Mouse (Mus musculus): ENCODE data around the gene Adamtsl1. TPM values are rescaled to one million over a fixed set of nuclear protein-coding genes. Genes with fewer than 3 reads are reported as not detected.

Gene Adamtsl1
- polyA plus RNA-seq, 1 experiment from 2014 or later = 7.7 TPM

- WGBS = 70% methylated on average over 1 of the region's 1 CpGs
- no peak overlapping the region for H3K4me3 ChIP-seq (replicated peaks)
- ATAC-seq = no peak
Observed at GRCm38 (mm10) chr4:86286572-86286971, 772.6 kb downstream of the Adamtsl1 start.

GRCm38 (mm10) chr4:86288264-86288663, 774.3 kb downstream of the Adamtsl1 start:
- Histone ChIP-seq H3K9me3 (no peaks in the 10 kb centered on the region), H3K27ac (no peak overlapping the region), H3K4me2 (replicated peaks) (no peak overlapping the region), H3K36me3 (no peaks in the 10 kb centered on the region), H3K4me3 (replicated peaks) (no peak overlapping the region), H3K9ac (no peak overlapping the region), H3K4me1 (replicated peaks) (no peaks in the 10 kb centered on the region), H3K27me3 (replicated peaks) (no peaks in the 10 kb centered on the region)
- WGBS = 89% methylated on average over 4 of the region's 4 CpGs
- ATAC-seq = no peak

More at GRCm38 (mm10) chr4:86286572-86286971, 772.6 kb downstream of the Adamtsl1 start:
- no peak overlapping the region for H3K4me2 ChIP-seq (replicated peaks)
- no peaks in the 10 kb centered on the region for H3K4me1 ChIP-seq (replicated peaks)
- H3K27me3 ChIP-seq (replicated peaks) = no peaks in the 10 kb centered on the region
- H3K9ac ChIP-seq = no peak overlapping the region
- no peaks in the 10 kb centered on the region for H3K36me3 ChIP-seq
- H3K9me3 ChIP-seq = no peaks in the 10 kb centered on the region
- no peak overlapping the region for H3K27ac ChIP-seq

DNA sequence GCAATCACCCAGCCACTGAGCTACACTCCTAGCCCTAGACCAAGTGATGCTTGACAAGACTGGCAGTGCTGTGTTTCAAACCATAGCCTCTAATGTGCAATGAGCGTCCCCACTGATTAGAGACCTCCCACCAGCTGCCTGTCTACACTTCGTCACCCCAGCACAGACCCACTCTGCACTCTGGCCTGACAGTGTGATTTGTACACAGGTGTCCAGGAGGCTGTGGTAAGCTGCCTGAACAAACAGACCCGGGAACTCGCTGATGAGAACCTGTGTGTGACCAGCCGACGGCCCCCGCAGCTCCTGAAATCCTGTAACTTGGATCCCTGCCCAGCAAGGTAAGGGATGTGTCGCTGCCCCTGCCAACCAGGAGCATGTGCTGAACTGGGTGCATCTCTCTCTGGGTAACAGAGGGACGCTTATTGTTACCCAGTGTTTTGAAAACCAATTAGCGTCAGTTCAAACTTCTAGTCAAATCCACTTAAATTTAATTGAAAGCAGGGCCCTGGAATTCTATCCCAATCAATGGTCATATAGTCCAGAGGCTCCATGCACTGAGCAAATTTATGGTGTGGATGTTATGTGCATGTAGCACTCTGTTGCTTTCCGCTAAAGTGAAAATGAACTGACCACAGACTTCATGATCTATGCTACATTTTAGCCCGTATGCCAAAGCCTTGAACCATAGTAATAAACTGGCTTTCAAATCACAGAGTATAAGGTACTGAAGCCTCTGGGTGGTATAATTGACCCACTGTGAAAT, 775.7 kb downstream of the Adamtsl1 start:
- ATAC-seq = no peak
- Histone ChIP-seq H3K4me3 (replicated peaks) (no peak overlapping the region), H3K9ac (no peak overlapping the region), H3K36me3 (no peaks in the 10 kb centered on the region), H3K4me1 (replicated peaks) (no peaks in the 10 kb centered on the region), H3K9me3 (no peaks in the 10 kb centered on the region), H3K27me3 (replicated peaks) (no peaks in the 10 kb centered on the region), H3K27ac (no peak overlapping the region), H3K4me2 (replicated peaks) (no peak overlapping the region)
- WGBS = 77% methylated on average over 12 of the region's 12 CpGs

DNA sequence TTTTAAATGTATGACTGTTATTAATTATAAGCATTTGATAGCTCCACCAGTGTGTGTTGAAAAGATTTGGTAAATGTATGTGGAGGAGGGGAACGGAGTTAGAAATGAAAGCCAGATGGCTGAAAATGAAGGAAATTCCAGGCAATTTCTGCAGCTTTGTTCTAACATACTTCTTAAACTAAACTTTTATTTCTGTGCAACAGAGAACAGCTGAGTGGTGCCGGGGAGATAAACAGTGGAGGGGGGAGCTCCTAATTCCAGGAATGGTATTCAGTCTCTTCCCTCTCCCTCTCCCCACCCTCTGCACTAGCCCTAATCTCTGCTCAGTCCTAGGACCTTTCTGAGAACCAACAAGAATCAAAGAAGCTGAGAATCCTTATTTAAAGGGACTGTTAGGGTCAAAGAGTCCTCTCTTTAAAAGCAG, 780.9 kb downstream of the Adamtsl1 start:
- H3K4me2 ChIP-seq (replicated peaks) = no peak overlapping the region
- WGBS = 38% methylated on average over 2 of the region's 2 CpGs
- H3K9ac ChIP-seq = no peak overlapping the region
- H3K9me3 ChIP-seq = no peaks in the 10 kb centered on the region
- ATAC-seq = peak; percentile 65; the same call in 1 of the 2 replicates
- H3K27me3 ChIP-seq (replicated peaks) = no peaks in the 10 kb centered on the region
- H3K27ac ChIP-seq = peak overlapping the region; percentile 23; the same call in 1 of the 2 replicates
- 0 out of 2 replicates have a peak, but pooled peaks cover 6% of the 10 kb centered on the region for H3K4me1 ChIP-seq (replicated peaks)
- H3K4me3 ChIP-seq (replicated peaks) = no peak overlapping the region
- no peaks in the 10 kb centered on the region for H3K36me3 ChIP-seq

DNA sequence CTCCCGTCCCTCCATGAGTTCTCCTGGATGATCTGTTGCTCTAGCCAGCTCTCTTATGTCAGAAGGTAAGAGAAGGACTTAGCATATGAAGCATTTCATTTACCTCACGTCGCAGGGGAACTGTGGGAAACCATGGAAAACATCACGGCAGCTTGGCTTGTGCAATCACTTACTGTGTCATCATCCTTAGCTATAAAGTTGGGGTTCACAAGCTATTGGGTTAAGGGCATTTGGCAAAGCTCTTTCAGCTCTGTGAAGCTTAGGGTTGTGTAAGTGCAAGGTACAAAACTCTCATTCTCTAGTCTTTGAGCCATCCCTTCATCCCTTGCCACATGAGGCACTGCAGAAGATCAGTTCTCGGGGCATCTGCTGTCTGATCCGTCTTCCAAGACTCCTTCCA, 787.5 kb downstream of the Adamtsl1 start:
- Histone ChIP-seq H3K4me2 (replicated peaks) (no peak overlapping the region), H3K36me3 (no peaks in the 10 kb centered on the region)
- ATAC-seq = no peak

DNA sequence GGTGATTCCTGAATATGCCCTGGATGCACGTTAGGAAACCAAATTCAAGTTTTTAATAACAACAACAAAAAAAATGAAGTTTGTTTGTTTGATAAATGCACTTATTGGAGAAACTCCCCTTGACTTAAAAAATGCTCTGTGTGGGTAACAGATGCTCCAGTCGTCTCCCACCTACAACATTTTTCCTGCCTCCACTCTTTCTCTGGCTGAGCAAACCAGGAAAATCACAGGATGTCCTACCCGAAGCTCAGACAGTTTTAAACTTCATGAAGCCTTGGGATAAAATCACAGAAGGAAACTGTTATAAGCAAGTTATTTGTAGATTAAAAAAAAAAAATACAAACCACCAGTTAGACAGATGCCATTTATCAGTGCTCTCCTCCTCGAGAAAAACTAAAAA, 788.1 kb downstream of the Adamtsl1 start:
- Histone ChIP-seq H3K27ac (no peak overlapping the region), H3K4me2 (replicated peaks) (no peak overlapping the region), H3K9ac (no peak overlapping the region), H3K4me3 (replicated peaks) (no peak overlapping the region), H3K27me3 (replicated peaks) (no peaks in the 10 kb centered on the region), H3K4me1 (replicated peaks) (no peaks in the 10 kb centered on the region), H3K36me3 (no peaks in the 10 kb centered on the region), H3K9me3 (no peaks in the 10 kb centered on the region)
- 56% methylated on average over 4 of the region's 4 CpGs for WGBS
- no peak for ATAC-seq

More for the DNA sequence above, 787.5 kb downstream of the Adamtsl1 start:
- Histone ChIP-seq H3K27ac (no peak overlapping the region), H3K27me3 (replicated peaks) (no peaks in the 10 kb centered on the region), H3K9ac (no peak overlapping the region), H3K4me1 (replicated peaks) (no peaks in the 10 kb centered on the region), H3K9me3 (no peaks in the 10 kb centered on the region), H3K4me3 (replicated peaks) (no peak overlapping the region)
- WGBS = 79% methylated on average over 6 of the region's 6 CpGs

DNA sequence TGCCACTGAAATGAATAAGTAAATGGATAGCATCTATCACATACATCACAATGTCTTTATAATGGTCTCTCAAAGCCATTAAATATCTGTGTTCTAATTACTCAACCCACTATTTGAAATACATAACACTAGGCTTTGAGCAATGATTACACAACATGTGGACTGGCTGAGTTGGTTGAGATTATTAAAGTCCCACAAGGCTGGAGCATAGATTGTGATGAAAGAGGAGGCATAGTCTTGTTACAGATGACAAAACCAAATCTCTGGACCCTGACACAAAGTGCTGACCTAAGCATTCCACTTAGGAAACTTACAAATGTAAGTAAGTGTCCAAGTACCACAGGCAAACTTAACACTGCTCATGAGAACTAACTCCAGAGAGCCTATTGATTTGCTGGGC, 792.8 kb downstream of the Adamtsl1 start:
- Histone ChIP-seq H3K9me3 (no peaks in the 10 kb centered on the region), H3K36me3 (no peaks in the 10 kb centered on the region), H3K9ac (no peak overlapping the region), H3K27me3 (replicated peaks) (no peaks in the 10 kb centered on the region), H3K27ac (no peak overlapping the region), H3K4me3 (replicated peaks) (no peak overlapping the region), H3K4me2 (replicated peaks) (no peak overlapping the region), H3K4me1 (replicated peaks) (no peaks in the 10 kb centered on the region)
- no peak for ATAC-seq

- Histone ChIP-seq H3K4me1 (replicated peaks) (no peaks in the 10 kb centered on the region), H3K4me2 (replicated peaks) (no peak overlapping the region), H3K27me3 (replicated peaks) (no peaks in the 10 kb centered on the region), H3K36me3 (no peaks in the 10 kb centered on the region), H3K27ac (no peak overlapping the region), H3K9me3 (no peaks in the 10 kb centered on the region), H3K4me3 (replicated peaks) (no peak overlapping the region), H3K9ac (no peak overlapping the region)
- no peak for ATAC-seq
- WGBS = 84% methylated on average over 2 of the region's 2 CpGs
Observed at GRCm38 (mm10) chr4:86309178-86309577, 795.2 kb downstream of the Adamtsl1 start.

DNA sequence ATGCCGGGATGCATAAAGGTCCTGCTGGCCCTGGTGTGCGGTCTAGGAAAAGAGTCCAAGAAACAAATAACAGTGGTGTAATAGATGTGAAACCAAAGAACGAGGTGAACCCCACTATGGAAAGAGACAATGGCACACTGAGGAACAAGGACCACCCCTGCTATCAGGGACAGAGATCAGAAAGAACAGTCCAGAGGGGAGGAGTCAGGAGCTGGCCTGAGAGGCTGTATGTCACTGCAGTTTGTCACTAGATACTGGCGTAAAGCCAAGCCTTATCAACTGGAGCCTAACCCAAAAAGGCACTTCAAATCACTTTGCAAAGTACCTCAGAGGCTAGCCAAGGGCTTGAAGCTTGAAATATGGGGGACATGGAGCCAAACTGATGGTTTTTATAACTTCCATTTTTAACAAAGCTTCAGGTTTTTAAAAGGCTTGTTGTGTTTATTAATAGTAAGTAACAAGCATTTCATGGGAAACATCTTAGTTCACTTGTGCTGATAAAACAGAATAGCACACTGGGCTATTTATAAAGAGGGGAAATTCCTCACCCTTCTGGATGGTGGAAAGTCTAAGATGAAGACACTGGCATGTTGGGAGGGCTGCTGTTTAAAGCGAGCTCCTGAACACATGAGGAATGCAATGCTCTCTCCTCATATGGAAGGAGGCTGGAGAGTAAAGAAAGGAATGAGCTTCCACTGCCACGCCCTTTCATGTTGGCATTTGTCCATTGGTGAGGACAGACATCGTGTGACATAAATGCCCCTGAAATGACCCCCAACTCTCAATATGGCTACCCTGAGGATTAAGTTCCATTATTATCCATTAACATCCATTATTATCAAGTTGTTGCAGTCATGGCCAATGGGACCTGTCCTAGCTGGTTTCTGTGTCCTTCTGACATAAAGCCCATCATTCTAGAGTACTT, 797.1 kb downstream of the Adamtsl1 start:
- no peaks in the 10 kb centered on the region for H3K9me3 ChIP-seq
- H3K9ac ChIP-seq = no peak overlapping the region
- no peak overlapping the region for H3K4me2 ChIP-seq (replicated peaks)
- no peak overlapping the region for H3K4me3 ChIP-seq (replicated peaks)
- H3K27ac ChIP-seq = no peak overlapping the region
- H3K27me3 ChIP-seq (replicated peaks) = no peaks in the 10 kb centered on the region
- no peak for ATAC-seq
- 70% methylated on average over 7 of the region's 7 CpGs for WGBS
- no peaks in the 10 kb centered on the region for H3K4me1 ChIP-seq (replicated peaks)
- H3K36me3 ChIP-seq = no peaks in the 10 kb centered on the region

GRCm38 (mm10) chr4:86312366-86312765, 798.4 kb downstream of the Adamtsl1 start:
- H3K4me2 ChIP-seq (replicated peaks) = no peak overlapping the region
- H3K4me3 ChIP-seq (replicated peaks) = no peak overlapping the region
- H3K36me3 ChIP-seq = no peaks in the 10 kb centered on the region
- H3K4me1 ChIP-seq (replicated peaks) = 0 out of 2 replicates have a peak, but pooled peaks cover 2% of the 10 kb centered on the region
- no peak for ATAC-seq
- H3K9me3 ChIP-seq = no peaks in the 10 kb centered on the region
- no peaks in the 10 kb centered on the region for H3K27me3 ChIP-seq (replicated peaks)
- 96% methylated on average over 2 of the region's 2 CpGs for WGBS
- no peak overlapping the region for H3K27ac ChIP-seq
- no peak overlapping the region for H3K9ac ChIP-seq

GRCm38 (mm10) chr4:86314442-86314841, 800.5 kb downstream of the Adamtsl1 start:
- Histone ChIP-seq H3K27me3 (replicated peaks) (no peaks in the 10 kb centered on the region), H3K4me2 (replicated peaks) (no peak overlapping the region), H3K36me3 (no peaks in the 10 kb centered on the region), H3K9me3 (no peaks in the 10 kb centered on the region), H3K4me3 (replicated peaks) (no peak overlapping the region), H3K4me1 (replicated peaks) (0 out of 2 replicates have a peak, but pooled peaks cover 2% of the 10 kb centered on the region), H3K27ac (no peak overlapping the region), H3K9ac (no peak overlapping the region)
- ATAC-seq = no peak
- 66% methylated on average over 3 of the region's 3 CpGs for WGBS

DNA sequence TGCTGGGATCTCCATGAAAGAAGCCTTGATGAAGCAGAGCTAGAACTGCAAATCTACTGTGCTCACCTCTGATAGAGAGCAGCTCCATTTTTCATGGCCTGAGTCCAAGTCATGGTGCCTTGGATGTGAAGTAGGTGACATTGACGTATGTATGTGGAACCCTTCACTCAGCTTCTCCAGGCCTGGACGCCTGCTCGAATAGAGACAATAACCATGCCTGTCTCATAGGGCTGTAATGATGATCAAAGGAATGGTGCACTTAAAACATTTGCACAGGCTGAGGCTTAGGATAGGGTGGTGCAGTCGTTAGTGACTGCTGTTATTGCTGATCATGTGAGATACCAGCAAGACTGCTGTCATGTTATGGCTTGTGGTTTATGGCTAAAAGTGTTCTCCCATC, 801.1 kb downstream of the Adamtsl1 start:
- H3K36me3 ChIP-seq = no peaks in the 10 kb centered on the region
- H3K27ac ChIP-seq = no peak overlapping the region
- H3K9ac ChIP-seq = no peak overlapping the region
- no peak for ATAC-seq
- no peak overlapping the region for H3K4me3 ChIP-seq (replicated peaks)
- no peak overlapping the region for H3K4me2 ChIP-seq (replicated peaks)
- no peaks in the 10 kb centered on the region for H3K9me3 ChIP-seq
- H3K4me1 ChIP-seq (replicated peaks) = 0 out of 2 replicates have a peak, but pooled peaks cover 2% of the 10 kb centered on the region
- WGBS = 53% methylated on average over 4 of the region's 4 CpGs
- no peaks in the 10 kb centered on the region for H3K27me3 ChIP-seq (replicated peaks)

All from intestine, embryonic 15.5 days (tissue).